Mouse (Mus musculus): Measurements from ENCODE around the gene Cygb.
"Not testable (repeated sequence)": the region's sequence is repeated elsewhere in the genome, so short reads cannot be mapped to it uniquely, and the experiment has no call there.

Gene Cygb

DNA sequence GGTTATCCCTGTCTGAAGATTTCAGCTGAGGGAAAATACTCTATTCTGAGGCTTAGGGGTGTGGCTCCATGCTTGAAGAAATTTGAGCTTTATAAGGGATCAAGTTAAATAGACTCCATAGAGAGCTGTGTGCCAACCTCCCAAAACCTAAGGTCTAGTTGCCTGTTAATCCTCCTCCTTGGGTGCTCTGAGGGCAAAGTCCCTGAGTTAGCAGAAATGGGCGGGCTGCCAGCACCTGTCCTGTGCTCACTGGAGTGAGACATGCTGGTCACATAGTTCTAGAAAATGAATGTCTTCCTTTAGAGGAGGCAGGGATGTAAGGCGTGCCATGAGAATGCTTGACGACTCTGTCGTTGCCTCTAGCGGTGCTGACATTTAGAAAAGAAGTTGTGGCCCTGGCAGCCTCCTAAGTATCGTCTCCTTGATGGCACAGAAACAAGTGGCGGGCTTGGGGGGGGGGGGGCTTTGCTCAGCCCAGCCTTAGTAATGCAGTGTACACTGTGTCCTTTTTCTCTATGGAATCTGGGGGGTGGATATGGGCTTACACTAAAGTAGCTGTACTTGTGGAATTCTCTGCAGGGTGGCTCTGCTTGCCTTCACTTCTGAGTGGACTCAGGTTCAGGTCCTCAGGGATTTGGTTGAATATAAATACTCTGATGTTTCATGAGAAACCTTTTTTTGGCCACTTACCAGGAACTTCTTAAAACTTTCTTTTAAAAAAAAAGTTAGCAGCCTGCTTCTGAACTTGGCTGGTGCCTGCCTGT, 20.7 kb upstream of the Cygb start:
- DNase-seq = no peak

DNA sequence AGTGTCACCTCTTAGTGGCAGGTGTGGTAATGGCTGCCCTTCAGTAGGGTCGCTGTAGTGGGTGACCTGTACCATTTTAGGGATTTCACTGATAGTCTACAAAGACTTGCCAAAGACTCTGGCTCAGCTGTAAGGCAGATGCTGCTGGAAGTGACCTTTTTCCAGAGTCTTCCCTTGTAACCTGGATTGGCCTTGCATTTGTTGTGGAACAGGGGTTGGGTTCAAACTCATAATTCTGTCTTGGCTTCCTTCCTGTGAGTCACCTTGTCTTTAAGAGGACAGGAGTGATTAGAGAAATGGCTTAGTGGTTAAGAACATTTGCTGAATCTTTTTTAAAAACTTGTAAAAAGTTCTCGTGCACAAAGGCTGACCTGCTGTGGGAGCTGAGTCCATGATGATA, 19.3 kb upstream of the Cygb start:
- DNase-seq = no peak

DNA sequence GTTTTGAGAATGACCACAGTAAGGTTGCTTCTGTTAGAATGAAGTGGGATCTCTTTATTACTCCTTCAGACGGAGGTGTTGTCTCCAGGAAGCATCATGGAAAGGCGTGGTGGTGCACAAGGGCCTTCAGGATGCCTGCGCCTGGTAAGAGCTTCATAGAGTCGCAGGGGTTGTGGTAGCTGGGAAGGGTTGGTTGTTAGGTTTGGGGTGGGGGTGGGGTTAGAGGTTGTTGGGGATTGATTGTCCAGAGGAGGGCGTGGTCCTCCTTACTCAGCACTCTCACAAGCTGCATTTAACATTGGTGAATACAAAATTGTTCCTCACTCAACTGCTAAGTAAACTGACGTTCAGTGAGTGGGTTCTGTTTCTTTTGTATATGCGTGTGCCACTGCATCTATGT, 18.5 kb upstream of the Cygb start:
- DNase-seq = no peak

DNA sequence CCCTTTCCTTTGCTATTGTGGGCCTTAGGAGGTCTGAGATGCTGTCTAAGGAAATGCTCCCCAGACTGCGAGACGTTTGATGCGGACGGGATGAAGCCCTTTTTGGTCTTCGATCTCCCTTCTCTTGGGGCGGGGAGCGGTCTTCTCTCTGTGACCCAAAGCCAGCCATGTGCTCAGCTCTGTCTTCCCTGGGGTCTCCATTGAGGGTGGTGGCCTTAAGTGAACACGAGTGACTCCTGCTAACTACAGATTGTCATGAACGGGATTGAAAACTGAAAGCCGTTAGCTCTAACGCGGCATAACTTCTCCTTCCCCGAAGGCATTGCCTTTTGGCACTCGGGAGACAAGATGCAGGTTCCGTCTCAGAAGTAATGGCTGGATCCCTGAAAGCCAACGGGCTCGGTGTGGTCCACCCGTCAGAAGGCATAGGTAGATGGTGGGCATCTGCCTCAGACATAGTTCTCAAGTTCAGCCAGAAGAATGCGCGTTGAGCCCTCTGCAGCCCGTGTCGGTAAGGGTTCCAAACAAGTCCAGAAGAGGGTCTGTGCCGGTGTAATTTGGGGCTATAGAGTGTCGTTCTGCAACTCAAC, 17.8 kb upstream of the Cygb start:
- DNase-seq = peak; percentile 44

DNA sequence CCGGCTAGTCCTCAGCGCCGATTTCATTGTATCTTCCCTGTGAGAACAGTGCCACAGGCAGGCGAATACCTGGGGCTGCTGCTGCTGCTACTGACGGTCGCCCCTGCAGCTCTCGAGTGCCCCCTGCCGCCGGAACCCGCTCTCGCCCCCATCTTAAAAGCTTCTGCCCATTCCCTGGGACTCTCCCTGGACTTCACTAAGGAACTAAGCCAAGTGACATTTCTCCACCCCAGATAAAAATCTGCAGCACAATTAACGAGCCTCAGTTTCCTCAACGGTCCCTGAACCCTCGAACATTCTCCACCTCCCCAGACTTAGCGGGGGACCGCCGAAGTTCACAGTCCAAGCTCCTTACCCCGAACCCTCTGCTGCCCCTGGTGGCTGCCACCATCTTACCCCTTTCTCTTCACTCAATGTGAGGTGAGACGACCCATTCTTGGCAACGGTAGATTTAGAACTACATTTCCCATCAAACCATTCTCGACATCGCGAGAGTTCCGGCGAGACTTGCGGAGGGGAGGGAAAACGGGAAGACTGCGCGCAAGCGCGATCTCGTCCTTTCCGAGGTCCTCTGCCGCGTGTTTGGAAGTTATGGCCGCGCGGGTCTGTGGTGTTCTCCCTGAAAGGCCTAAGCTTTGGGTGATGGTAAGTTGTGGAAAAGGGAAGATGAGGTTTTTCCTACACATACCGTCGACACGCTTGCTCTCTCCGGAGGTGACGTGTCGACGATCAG, 17.2 kb upstream of the Cygb start:
- peak; percentile 96 for DNase-seq

DNA sequence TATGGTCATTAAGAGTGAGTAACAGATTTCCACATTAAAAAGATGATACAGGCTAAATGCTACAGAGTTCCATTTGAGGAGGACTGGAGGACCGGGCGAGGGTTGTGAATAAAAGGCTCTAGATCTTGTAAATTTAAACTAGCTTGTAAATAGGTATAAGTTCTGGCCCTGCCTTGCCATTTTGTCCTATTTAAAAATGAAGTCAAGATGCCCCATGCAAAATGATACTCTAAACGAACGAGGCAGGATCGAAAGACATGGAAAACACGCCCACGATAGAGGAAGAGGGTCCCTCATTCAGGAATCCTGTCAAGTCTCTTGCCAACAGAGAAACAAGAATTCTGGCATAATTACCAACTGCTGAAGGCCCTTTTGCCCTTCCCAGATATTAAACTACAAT, 16.3 kb upstream of the Cygb start:
- DNase-seq = no peak

DNA sequence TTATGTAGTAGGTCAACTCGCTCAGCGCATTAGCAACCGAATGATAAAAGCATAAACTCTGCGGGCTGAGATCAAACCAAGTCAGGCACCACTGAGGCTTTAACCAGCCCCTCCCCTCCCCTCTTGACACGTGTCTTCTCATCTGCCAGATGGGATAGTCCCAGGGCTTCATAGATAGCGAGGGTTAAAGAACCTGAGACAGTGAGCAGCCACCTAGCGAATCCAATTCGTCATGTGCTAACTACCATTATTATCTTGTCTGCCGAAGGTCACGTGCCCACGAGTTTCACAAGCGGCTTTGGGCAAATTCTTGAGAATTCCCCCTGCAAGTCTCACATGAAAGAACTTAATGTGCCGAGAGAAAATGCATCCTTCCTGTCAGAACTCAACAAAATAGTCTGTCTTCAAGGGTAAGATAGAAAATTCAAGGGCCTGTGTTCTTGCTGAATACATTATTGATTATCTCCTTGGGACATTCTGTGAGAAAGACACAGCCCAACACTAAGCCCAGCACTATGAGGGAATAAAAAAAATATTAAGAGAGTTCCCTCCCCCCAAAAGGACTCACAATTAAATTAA, 15.8 kb upstream of the Cygb start:
- no peak for DNase-seq

DNA sequence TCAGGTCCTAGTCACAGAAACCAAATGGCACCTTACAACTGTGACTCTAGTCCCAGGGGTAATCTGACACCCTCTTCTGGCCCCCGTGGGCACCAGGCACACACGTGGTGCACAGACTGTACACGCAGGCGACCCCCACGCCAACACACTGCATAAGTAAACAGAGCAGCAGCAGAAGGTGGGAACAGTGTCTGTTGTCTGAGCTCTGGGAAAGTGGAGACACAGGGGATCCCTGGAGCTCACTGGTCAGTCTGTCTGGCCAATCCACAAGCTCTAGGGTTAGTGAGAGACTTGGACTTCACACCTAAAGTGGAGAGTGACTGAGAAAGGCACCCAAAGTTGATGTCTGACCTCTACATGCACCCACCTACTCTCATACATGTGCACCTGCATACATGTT, 15.2 kb upstream of the Cygb start:
- DNase-seq = peak; percentile 39

DNA sequence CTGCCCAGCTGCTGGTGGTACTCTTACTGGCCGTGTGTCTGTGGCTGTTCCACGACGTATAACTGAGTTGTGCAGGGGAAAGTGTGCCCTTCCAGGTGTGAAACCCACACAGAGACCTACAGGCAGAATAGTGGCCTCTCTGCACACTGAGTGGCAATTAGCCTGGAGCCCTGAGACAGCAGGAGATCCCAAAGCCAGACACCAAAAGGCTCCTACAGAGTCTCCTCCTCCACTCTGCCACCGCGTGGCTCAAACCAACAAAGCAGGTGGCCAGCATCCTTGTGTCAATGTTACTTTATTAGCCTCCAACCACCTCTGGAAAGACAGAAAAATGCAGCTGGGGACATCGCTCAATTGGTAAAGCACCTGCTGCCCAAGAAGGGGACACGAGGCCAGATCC, 14.7 kb upstream of the Cygb start:
- no peak for DNase-seq

DNA sequence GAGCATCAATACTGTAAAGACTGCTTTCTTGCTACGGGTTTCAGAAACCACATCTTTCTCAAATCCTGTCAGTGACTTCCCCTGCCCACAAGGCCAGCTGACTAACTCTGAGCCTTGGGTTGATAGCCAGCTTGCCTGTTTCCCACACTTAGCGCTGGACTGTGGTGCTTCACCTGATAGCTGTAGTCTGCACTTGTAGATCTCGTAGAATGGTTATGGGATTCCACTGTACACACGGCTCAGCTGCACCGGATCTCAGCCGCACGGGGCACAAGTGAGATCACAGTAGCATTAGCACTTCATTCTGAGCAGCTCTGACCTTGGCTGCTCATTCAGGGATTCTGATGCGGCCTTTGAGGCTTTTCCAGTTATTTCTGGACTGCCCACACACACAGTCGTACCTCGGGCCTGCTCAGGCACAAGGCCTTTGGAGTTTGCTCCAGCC, 14.3 kb upstream of the Cygb start:
- no peak for DNase-seq

DNA sequence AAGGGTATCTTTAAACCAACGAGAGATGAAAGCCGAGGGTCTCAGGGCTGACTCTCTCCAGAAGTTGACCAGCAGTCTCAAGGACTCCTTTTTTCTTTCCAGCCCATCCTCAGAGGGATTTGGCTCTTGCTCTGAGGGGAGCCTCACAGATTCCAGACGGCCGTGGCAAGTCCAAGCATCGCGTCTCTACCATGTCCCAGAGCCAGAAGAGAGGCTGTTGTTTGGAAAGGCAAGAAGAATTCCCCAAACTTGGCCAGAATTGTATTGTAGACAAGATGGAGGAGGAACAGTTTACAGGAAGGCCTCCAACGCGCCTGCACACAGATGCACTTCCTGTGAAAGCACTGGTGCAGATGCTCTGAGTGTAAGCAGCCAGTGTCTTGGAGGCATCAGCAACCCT, 13.8 kb upstream of the Cygb start:
- no peak for DNase-seq

DNA sequence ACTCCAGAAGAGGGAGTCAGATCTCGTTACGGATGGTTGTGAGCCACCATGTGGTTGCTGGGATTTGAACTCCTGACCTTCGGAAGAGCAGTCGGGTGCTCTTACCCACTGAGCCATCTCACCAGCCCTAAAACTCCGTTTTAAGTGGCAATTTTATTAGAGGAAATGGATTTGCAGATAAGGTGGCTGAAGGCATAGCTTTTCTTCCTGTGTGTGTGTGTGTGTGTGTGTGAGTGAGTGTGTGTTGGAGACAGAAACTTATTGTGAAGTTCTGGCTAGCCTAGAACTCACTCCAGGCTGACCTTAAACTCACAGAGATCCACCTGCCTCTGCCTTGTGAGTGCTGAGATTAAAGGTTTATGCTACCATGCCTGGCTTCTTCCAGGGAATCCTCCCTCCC, 12.9 kb upstream of the Cygb start:
- not testable (repeated sequence) for DNase-seq

DNA sequence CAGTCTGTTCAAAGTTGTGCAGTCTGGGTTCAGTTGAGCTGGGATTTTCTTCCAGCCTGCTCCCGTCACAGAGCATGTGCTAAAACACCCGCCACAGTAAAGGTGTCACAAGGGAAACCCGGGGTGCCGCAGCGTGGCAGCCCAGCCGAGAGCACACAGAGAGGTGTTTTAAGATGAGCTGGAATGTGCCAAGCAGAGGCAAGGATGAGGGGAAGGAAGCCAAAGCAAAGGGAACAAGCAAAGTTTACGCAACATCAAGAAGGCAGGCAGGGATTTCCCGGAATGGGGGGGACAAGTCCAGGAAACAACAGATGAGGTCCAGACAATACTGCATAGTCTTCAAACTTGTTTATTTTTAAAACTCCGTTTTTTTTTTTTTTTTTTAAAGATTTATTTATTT, 12.5 kb upstream of the Cygb start:
- no peak for DNase-seq

DNA sequence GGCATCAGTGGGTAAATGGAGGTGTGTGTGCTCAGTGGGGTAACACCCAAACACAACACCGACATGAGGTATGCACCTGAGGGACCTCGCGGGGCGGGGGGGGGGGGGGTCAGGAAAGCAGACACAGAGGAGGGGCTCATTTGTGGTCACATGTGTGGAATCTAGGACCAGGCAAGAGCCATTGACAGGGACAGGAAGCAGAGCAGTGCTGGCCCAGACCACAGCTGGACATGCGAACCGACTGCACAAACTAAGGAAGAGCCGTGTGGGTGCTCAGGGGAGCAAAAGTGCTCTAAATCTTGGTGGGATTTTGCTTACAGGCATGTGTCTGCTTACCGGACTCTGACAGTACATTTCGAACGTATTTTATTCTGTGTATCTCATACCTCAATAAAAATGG, 11.2 kb upstream of the Cygb start:
- no peak for DNase-seq

DNA sequence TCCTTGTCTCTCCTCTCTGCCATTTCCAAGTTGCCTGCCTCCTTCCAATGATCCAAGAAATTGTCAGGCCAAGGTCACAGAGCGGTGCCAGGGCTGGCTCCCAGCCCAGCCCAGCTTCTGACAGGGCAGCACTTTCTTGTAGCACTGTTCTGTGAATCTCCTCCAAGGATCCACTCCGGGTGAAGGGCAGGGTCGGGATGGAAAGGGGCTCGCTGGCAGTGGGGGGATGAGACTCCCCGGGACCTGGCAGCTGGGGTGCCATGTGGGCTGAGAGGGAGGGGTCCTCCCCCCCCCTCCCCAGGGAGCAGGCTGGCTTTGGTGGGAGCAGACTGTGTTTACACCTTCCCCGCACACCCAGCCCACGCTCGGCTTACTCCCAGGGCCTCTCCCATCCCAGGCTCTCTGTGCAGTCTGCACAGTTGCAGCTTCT, 7.8 kb upstream of the Cygb start:
- DNase-seq = peak; percentile 72

DNA sequence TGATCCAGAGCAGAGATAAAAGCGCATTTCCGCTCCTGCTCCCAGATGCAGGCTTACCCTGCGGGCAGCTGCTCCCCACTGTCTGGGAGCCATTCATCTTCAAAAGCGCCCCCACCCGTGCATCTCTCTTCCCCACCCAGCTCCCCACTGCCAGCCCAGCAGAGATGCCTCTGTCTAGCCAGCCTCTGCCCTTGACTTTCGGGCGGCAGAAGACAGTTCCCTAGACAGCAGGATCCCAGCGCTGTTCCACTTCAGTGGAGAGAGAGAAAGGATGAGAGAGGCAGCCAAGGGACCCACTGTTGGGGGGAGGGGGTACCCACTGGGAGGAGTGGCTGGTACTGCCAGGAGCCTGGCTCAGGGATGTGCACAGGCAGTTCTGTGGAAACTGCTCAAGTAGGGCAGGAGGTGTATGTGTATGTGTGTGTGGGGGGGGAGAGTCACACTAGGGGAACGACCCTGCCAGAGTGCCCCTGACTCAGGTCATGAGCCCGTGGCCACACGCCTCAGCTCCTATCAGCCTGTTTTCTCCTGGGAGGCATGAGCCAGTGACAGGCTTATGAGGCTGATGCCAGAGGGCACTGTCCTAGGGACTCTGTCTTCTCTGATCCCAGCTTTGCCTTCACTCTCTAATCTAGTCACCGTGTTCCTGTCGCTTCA, 7.3 kb upstream of the Cygb start:
- peak; percentile 60 for DNase-seq

DNA sequence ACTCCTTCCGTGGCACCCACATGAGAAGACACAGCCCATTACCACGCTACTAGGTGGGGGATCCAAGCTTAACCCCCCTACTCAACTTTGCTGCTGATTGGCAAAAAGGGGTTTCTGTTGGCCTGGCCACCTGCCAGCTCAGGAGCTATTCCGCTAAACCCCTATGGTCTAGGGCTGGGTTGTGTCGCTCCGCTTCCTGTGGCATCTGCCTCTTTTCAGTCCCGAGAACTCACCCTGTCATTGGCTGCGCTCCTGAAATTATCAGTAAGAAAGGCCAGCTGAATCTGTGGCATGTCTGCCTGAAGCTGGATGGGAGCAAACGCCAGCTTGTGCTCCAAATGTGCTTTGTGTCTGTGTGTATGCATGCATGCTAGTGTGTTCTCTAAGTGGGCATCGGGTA, 6.1 kb upstream of the Cygb start:
- DNase-seq = peak; percentile 46

DNA sequence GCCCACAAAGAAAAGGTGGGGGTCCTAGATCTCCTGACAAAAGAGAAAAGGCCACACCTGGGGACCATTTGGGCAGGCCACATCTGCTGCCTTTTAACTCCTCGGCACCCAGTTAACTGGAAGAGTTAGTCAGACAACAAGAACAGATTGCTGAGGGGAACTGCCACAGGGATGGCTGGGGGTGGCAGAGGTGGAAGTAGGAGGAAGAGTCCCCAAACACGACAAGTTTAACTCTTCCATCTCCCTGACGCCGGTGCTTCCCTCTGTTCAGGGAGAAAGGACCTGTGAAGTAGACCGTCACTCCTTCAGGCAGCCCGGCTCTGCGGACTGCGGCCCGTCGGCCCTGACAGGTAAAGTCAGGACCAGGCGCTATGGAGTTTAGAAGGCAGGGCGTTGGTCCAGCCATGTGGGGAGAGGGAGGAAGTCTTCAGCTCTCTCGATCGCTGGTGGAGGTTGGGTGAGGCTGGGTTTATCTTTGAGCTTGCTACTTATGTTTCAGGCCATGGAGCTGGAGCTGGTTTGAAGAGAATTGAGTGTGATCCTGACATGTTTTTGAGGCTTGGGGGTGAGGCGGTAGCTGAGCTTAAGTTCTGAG, 5.0 kb upstream of the Cygb start:
- peak; percentile 52 for DNase-seq

DNA sequence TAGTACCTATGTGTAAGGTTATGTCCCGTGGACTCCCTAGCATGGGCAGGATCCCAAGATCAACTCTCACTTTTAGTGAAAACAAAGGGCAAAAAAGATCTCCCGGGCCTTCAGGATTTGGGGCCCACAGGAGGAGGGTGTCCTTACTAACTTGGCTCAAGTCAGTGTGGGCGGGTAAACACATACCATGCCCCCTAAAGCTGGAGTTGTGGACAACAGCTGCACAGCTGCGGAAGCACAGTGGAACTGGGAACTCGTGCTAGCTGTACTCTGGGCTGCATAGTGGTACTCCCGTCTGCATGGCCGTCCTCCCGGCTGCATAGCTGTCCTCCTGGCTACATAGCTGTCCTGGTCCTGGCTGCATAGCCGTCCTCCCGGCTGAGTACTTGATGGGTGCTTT, 4.1 kb upstream of the Cygb start:
- no peak for DNase-seq

DNA sequence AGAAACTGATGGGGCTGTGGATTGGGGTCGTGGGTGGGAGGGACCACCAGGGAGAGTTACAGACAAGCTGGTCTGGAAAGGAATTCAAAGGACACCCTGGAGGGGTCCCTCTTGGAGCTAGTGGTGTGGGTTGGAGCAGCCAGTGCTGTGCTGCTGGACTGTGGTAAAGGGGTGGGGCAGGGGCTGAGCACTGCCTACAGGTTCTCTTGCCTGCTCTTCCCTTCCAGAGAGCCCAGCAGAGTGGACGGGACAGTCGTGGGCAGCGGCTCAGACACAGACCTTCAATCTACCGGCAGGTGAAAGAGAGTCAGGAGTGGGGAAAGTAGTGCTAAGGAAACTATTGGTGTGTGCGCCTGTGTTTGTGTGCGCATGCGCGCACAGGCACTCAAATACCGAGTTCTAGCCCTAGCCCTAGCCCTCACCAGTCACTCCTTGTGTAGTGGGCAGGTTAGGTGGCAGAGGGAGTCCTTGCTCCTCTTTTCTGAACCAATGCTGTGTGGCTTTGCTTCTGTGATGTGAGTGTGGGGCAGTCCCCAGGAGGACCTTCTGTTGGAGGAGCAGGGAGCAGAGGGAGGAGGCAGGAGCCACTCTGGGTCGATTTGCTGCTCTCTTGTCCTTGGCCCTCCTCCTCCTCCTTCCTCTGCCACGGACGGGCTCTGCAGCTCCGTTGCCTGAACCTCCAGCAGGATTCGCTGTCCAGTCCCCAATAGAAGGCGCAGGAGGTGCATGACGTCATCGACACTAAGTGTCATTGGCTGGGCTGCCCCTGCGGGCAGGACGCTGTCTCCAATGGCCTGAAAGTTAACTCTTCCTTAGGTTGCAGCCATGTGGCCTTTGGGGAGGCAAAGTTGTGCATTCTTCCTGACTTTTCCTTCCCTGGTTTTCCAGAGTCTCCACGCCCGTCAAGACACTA, 3.5 kb upstream of the Cygb start:
- DNase-seq = peak; percentile 98

DNA sequence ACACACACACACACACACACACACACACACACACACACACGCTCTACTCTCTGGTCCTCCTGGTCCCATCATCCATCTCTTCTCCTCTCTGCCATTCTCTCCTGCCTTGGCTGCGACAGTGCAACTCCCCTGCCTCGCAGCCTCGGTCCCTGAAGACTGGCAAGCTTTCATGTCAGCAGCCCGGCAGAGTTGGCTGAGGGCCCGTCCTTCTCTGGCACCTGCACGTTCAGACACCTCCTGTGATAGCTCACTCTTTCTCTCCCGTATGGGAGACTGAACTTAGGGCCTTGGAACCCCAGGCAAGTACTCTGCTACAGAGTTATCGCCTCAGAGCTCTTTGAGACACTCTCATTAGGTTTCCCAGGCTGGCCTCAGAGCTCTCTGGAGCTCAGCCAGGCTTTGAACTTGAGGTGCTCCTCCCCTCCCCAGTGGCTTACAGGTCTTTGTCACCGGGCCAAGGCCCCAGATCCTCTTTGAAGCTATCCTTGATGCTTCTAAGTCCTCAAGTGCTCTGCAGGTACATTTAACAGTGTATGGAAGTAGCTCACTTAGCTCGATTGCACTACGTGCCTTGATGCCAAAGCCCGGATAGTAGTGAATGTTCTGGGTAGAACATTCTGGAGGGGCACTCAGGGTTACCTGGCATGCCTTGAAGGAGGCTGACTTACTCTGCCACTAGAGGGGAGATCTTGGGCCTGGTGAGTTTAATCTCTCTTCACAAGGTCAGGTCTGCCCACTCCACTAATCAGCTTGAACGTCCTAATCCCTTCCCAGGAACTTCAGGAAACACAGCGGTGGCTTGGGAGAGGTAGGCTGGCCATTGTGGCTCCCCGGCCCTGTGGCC, 2.5 kb upstream of the Cygb start:
- DNase-seq = peak; percentile 89
